Mouse (Mus musculus) embryonic fibroblast, embryonic 13.5 days (primary cell): ENCODE data around the gene Egfem1.

Experiments
- CTCF ChIP-seq: IDR thresholded peaks from 2 replicates; pipeline ENCODE4 v1.5.1; 2011; ENCODE audit warnings: mild to moderate bottlenecking, control low read depth, low read length, moderate library complexity, borderline replicate concordance; ENCODE audit not compliant: insufficient read depth
- POLR2A ChIP-seq: IDR thresholded peaks from 2 replicates; pipeline ENCODE4 v1.6.1; 2011; ENCODE audit warnings: low read depth, mild to moderate bottlenecking, control low read depth, low read length, moderate library complexity

GRCm38 (mm10) chr3:29707467-29707866, 625.6 kb downstream of the Egfem1 start:
- no peak for TF ChIP-seq POLR2A
- TF ChIP-seq CTCF, result no peak
